In the genomic region with DNA sequence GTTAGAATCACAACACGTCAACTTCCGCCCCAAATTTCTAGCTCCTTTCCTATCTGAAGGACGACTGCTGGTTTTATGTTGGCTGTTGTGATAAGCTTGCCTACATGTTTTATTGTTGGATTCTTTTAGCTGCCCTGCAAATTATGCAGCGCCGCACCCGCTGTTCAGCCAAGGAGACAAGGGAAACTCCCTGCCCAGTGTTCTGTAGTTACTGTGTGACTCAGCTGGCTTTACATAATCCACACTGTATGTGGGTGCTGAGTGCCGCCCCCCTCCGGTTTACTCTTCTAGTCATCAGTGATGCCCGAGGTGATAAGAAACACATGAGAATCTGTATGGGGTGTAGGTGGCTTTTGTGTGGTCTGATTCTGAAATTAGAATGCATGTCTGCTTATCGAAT, we compare ENCODE assay signal across 15 mouse cellular contexts.
DNase-seq lines count a peak whose midpoint lies in the region; ATAC-seq and TF ChIP-seq lines count a peak whose summit lies in the region.
"Had no signal": no experiment of that assay in that cellular context is flagged by ENCODE, and none has a peak within 500 bp of the region (broad histone marks: within the 10 kb centered on the region; RNA-seq: fewer than 3 reads in every experiment).

No protein-coding gene starts in this region.

- H3K9ac ChIP-seq in forebrain, postnatal 0 days = no peak overlapping the region
- H3K9ac ChIP-seq: embryonic facial prominence, embryonic 15.5 days; hindbrain, embryonic 15.5 days; lung, embryonic 15.5 days had no signal

- peak; percentile 15 for DNase-seq in forebrain, postnatal 0 days
- no peak for DNase-seq in forebrain, embryonic 10.5 days (ENCODE audit: extremely low spot score, low spot score)
- DNase-seq in urinary bladder, postnatal 14 days (ENCODE audit: low spot score) = peak; percentile 58
- no peak for DNase-seq in urinary bladder, adult 2 months (ENCODE audit: low spot score)
- DNase-seq in left cerebral cortex, adult 8-10 months (ENCODE audit: low spot score in 2 of 2) = peak; percentile 34 to 90
- peak; percentile 81 for DNase-seq in telencephalon, adult 2 months (ENCODE audit: low read depth, low spot score)
- no peak for DNase-seq in embryonic facial prominence, embryonic 10.5 days (ENCODE audit: low spot score)
- DNase-seq: cerebellum, adult 9-10 months; heart, adult 18-20 months; thymus, adult 18-20 months had no signal

- no peaks in the 10 kb centered on the region for H3K27me3 ChIP-seq in forebrain, postnatal 0 days (ENCODE audit: insufficient read depth, low read length)
- H3K27me3 ChIP-seq in forebrain, embryonic 10.5 days (ENCODE audit: poor library complexity, severe bottlenecking) = no peaks in the 10 kb centered on the region
- H3K27me3 ChIP-seq in embryonic facial prominence, embryonic 10.5 days (replicated peaks; ENCODE audit: low read depth, poor library complexity, severe bottlenecking) = no peaks in the 10 kb centered on the region
- H3K27me3 ChIP-seq: embryonic facial prominence, embryonic 15.5 days; hindbrain, embryonic 15.5 days; lung, embryonic 15.5 days had no signal

- no peak for ATAC-seq in forebrain, postnatal 0 days
- no peak for ATAC-seq in megakaryocyte-erythroid progenitor cell, adult 5-6 weeks (replicated peaks; ENCODE audit: low FRiP score, low TSS enrichment, poor library complexity, severe bottlenecking)

- no peak overlapping the region for H3K4me3 ChIP-seq in forebrain, postnatal 0 days (ENCODE audit: low read depth, low read length)
- no peak overlapping the region for H3K4me3 ChIP-seq in forebrain, embryonic 10.5 days
- no peak overlapping the region for H3K4me3 ChIP-seq in embryonic facial prominence, embryonic 10.5 days
- H3K4me3 ChIP-seq: embryonic facial prominence, embryonic 15.5 days; hindbrain, embryonic 15.5 days; limb, embryonic 10.5 days; lung, embryonic 15.5 days had no signal

- H3K4me1 ChIP-seq in forebrain, postnatal 0 days (ENCODE audit: insufficient read depth) = peaks cover 19% of the 10 kb centered on the region
- peaks cover 8% of the 10 kb centered on the region; the same call in 1 of the 2 replicates for H3K4me1 ChIP-seq in forebrain, embryonic 10.5 days
- no peaks in the 10 kb centered on the region for H3K4me1 ChIP-seq in embryonic facial prominence, embryonic 10.5 days
- H3K4me1 ChIP-seq: embryonic facial prominence, embryonic 15.5 days; limb, embryonic 10.5 days; lung, embryonic 15.5 days had no signal

- no peak for TF ChIP-seq CTCF in forebrain, postnatal 0 days (IDR thresholded peaks at IDR 0.05; ENCODE audit: low read depth)

- H3K27ac ChIP-seq in forebrain, postnatal 0 days (ENCODE audit: low read depth, low read length) = no peak overlapping the region
- no peak overlapping the region for H3K27ac ChIP-seq in forebrain, embryonic 10.5 days
- H3K27ac ChIP-seq in embryonic facial prominence, embryonic 10.5 days (replicated peaks) = no peak overlapping the region
- H3K27ac ChIP-seq: embryonic facial prominence, embryonic 15.5 days; limb, embryonic 10.5 days; lung, embryonic 15.5 days had no signal

- 54% methylated on average over 10 of the region's 10 CpGs for WGBS in forebrain, postnatal 0 days
- 92% methylated on average over 10 of the region's 10 CpGs for WGBS in forebrain, embryonic 10.5 days
- WGBS in embryonic facial prominence, embryonic 10.5 days = 92% methylated on average over 10 of the region's 10 CpGs

- no peaks in the 10 kb centered on the region for H3K36me3 ChIP-seq in forebrain, postnatal 0 days (ENCODE audit: insufficient read depth)
- peaks cover 57% of the 10 kb centered on the region for H3K36me3 ChIP-seq in forebrain, embryonic 10.5 days (replicated peaks)
- peaks cover 82% of the 10 kb centered on the region for H3K36me3 ChIP-seq in embryonic facial prominence, embryonic 10.5 days (replicated peaks)
- H3K36me3 ChIP-seq: hindbrain, embryonic 15.5 days had no signal

- no peak overlapping the region for H3K4me2 ChIP-seq in forebrain, postnatal 0 days (ENCODE audit: low read depth)
- H3K4me2 ChIP-seq: embryonic facial prominence, embryonic 15.5 days; hindbrain, embryonic 15.5 days; lung, embryonic 15.5 days had no signal

- no peaks in the 10 kb centered on the region for H3K9me3 ChIP-seq in forebrain, postnatal 0 days (ENCODE audit: low read length)
- no peaks in the 10 kb centered on the region for H3K9me3 ChIP-seq in forebrain, embryonic 10.5 days
- H3K9me3 ChIP-seq in embryonic facial prominence, embryonic 10.5 days = no peaks in the 10 kb centered on the region
- H3K9me3 ChIP-seq: embryonic facial prominence, embryonic 15.5 days; hindbrain, embryonic 15.5 days; limb, embryonic 10.5 days; lung, embryonic 15.5 days had no signal

Comparison
In these comparisons a context has a peak if more than half of its experiments do, and no peak if none do; other contexts are left out.
1. DNase-seq: peak in forebrain, postnatal 0 days (single experiment), urinary bladder, postnatal 14 days (single experiment), left cerebral cortex, adult 8-10 months (2 of 2) and telencephalon, adult 2 months (single experiment); none in forebrain, embryonic 10.5 days (single experiment), urinary bladder, adult 2 months (single experiment) and embryonic facial prominence, embryonic 10.5 days (single experiment).